Mouse (Mus musculus) right cerebral cortex, postnatal 25 days (tissue): Measurements from ENCODE around the gene Serpinb1a.

Experiments used
- DNase-seq: peaks from one replicate; pipeline ENCODE4 v3.0.0; 2022

Serpinb1a gene

DNA sequence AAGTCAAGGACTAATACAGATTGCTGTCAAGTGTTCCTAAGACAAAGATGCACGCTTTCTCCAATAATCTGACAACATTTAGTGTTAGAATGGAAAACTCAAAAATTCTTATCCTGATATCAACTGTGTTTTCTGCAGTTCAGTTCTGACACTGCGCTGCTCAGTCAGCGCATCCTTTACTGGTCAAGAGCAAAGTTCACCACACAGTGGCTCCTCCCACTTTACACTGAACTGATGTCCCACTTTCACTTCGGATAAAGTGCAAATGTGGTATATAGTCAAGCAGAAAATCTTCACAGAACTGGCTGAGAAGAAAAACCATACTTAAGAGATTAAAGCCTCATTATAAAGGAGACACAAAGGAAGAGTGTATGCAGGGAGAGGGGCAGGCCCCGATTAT, 55.8 kb downstream of the Serpinb1a start:
- DNase-seq: no peak

- DNase-seq: no peak
Observed at GRCm38 (mm10) chr13:32794619-32795018, 56.4 kb downstream of the Serpinb1a start.
